Mouse (Mus musculus): ENCODE results near the gene Gm10666. TPM values are rescaled to one million over a fixed set of nuclear protein-coding genes. Genes with fewer than 3 reads are reported as not detected.
"Not testable (repeated sequence)": the region's sequence is repeated elsewhere in the genome, so short reads cannot be mapped to it uniquely, and the experiment has no call there.

The Gm10666 gene
- total RNA-seq (2012; rRNA removed), result not detected in 2 replicates
- not detected for polyA plus RNA-seq (2012; ENCODE audit: insufficient read depth in 1 of 2, insufficient read length in 2 of 2, low read depth in 1 of 2, low replicate concordance in 2 of 2, missing spikeins in 1 of 2)

DNA sequence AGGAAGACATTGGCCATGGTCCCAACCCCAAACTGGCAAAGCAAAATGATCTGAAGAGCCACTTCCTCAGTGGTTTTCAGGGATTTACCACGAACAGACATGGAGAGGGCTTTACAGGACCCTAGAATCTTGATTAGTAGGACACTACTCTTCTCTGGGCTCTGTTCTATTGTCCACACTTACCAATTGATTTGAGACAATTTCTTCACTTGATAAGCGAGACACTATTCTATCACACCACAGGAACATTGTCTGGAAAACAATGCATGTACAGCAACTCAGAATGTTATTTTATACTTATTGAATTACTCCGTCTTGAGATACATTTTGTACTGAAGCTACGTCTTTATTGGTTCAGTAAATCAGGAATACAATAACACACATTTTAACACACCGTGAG, at the start of gene Gm10666:
Gene Gm10666 (minus strand): TSS at position 101 of the 400 bp plus-strand sequence.
- not testable (repeated sequence) for H3K27me3 ChIP-seq (ENCODE audit: control insufficient read depth in 1 of 2, insufficient read depth in 2 of 2, low read length in 2 of 2); H3K9ac ChIP-seq (ENCODE audit: control insufficient read depth, low read depth, low read length, poor library complexity, severe bottlenecking); H3K79me2 ChIP-seq (ENCODE audit: control insufficient read depth, insufficient read depth, low read length, poor library complexity); H3K27ac ChIP-seq (ENCODE audit: control insufficient read depth, low read depth, low read length); DNase-seq (ENCODE audit: low read depth, low spot score); H3K9me3 ChIP-seq (replicated peaks; ENCODE audit: insufficient read depth, low read length); H3K36me3 ChIP-seq (ENCODE audit: control insufficient read depth in 1 of 2, insufficient read depth in 2 of 2, low read length in 2 of 2); H3K4me3 ChIP-seq (ENCODE audit: control insufficient read depth in 1 of 2, insufficient read depth in 1 of 2, low read depth in 2 of 2, low read length in 2 of 2); H3K4me1 ChIP-seq (ENCODE audit: control insufficient read depth in 1 of 2, insufficient read depth in 2 of 2, low read length in 2 of 2)

DNA sequence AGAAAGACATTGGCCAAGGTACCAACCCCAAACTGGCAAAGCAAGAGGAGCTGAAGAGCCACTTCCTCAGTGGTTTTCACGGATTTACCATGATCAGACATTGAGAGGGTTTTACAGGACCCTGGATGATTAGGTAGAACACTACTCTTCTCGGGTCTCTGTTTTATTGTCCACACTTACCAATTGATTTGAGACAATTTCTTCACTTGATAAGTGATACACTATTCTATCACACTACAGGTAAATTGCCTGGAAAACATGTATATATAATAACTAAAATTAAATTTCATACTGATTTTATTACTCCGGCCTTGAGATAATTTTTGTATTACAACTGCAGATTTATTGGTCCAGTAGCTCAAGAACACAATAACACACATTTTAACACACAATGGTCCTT, 29.4 kb upstream of the Gm10666 start, which contains the start of gene Vmn1r142:
Gene Vmn1r142 (minus strand): TSS at position 101 of the 400 bp plus-strand sequence.
- H3K27me3 ChIP-seq (ENCODE audit: control insufficient read depth in 1 of 2, insufficient read depth in 2 of 2, low read length in 2 of 2); H3K36me3 ChIP-seq (ENCODE audit: control insufficient read depth in 1 of 2, insufficient read depth in 2 of 2, low read length in 2 of 2); H3K4me3 ChIP-seq (ENCODE audit: control insufficient read depth in 1 of 2, insufficient read depth in 1 of 2, low read depth in 2 of 2, low read length in 2 of 2); H3K79me2 ChIP-seq (ENCODE audit: control insufficient read depth, insufficient read depth, low read length, poor library complexity); H3K4me1 ChIP-seq (ENCODE audit: control insufficient read depth in 1 of 2, insufficient read depth in 2 of 2, low read length in 2 of 2); H3K9ac ChIP-seq (ENCODE audit: control insufficient read depth, low read depth, low read length, poor library complexity, severe bottlenecking); H3K27ac ChIP-seq (ENCODE audit: control insufficient read depth, low read depth, low read length); DNase-seq (ENCODE audit: low read depth, low spot score); H3K9me3 ChIP-seq (replicated peaks; ENCODE audit: insufficient read depth, low read length): not testable (repeated sequence)

- not testable (repeated sequence) for H3K9ac ChIP-seq (ENCODE audit: control insufficient read depth, low read depth, low read length, poor library complexity, severe bottlenecking); H3K27me3 ChIP-seq (ENCODE audit: control insufficient read depth in 1 of 2, insufficient read depth in 2 of 2, low read length in 2 of 2); H3K4me3 ChIP-seq (ENCODE audit: control insufficient read depth in 1 of 2, insufficient read depth in 1 of 2, low read depth in 2 of 2, low read length in 2 of 2); H3K4me1 ChIP-seq (ENCODE audit: control insufficient read depth in 1 of 2, insufficient read depth in 2 of 2, low read length in 2 of 2); H3K79me2 ChIP-seq (ENCODE audit: control insufficient read depth, insufficient read depth, low read length, poor library complexity); DNase-seq (ENCODE audit: low read depth, low spot score); H3K27ac ChIP-seq (ENCODE audit: control insufficient read depth, low read depth, low read length); H3K36me3 ChIP-seq (ENCODE audit: control insufficient read depth in 1 of 2, insufficient read depth in 2 of 2, low read length in 2 of 2); H3K9me3 ChIP-seq (replicated peaks; ENCODE audit: insufficient read depth, low read length)
Observed at GRCm38 (mm10) chr7:22118145-22118544, 16.4 kb downstream of the Gm10666 start, which contains the start of gene Gm16451. Gm16451 (minus strand) TSS chr7:22118245.

Other genes with a start within 250 kb of the Gm10666 start
- gene Gm5891, start 213.4 kb downstream of the Gm10666 start, total RNA-seq (2012; rRNA removed), result not detected in 2 replicates
- gene Gm5891, start 213.4 kb downstream of the Gm10666 start, polyA plus RNA-seq (2012; ENCODE audit: insufficient read depth in 1 of 2, insufficient read length in 2 of 2, low read depth in 1 of 2, low replicate concordance in 2 of 2, missing spikeins in 1 of 2), result not detected
- not detected in 2 replicates for gene Vmn1r137, start 140.2 kb downstream of the Gm10666 start, total RNA-seq (2012; rRNA removed)
- not detected for gene Vmn1r137, start 140.2 kb downstream of the Gm10666 start, polyA plus RNA-seq (2012; ENCODE audit: insufficient read depth in 1 of 2, insufficient read length in 2 of 2, low read depth in 1 of 2, low replicate concordance in 2 of 2, missing spikeins in 1 of 2)
- gene Vmn1r138, start 105.8 kb downstream of the Gm10666 start, total RNA-seq (2012; rRNA removed), result not detected in 2 replicates
- not detected for gene Vmn1r138, start 105.8 kb downstream of the Gm10666 start, polyA plus RNA-seq (2012; ENCODE audit: insufficient read depth in 1 of 2, insufficient read length in 2 of 2, low read depth in 1 of 2, low replicate concordance in 2 of 2, missing spikeins in 1 of 2)
- not detected in 2 replicates for gene Gm6176, start 78.4 kb downstream of the Gm10666 start, total RNA-seq (2012; rRNA removed)
- not detected for gene Gm6176, start 78.4 kb downstream of the Gm10666 start, polyA plus RNA-seq (2012; ENCODE audit: insufficient read depth in 1 of 2, insufficient read length in 2 of 2, low read depth in 1 of 2, low replicate concordance in 2 of 2, missing spikeins in 1 of 2)
- not detected in 2 replicates for gene Vmn1r139, start 65.7 kb downstream of the Gm10666 start, total RNA-seq (2012; rRNA removed)
- gene Vmn1r139, start 65.7 kb downstream of the Gm10666 start, polyA plus RNA-seq (2012; ENCODE audit: insufficient read depth in 1 of 2, insufficient read length in 2 of 2, low read depth in 1 of 2, low replicate concordance in 2 of 2, missing spikeins in 1 of 2), result not detected
- gene Gm16451, start 16.5 kb downstream of the Gm10666 start, total RNA-seq (2012; rRNA removed), result not detected in 2 replicates
- gene Gm16451, start 16.5 kb downstream of the Gm10666 start, polyA plus RNA-seq (2012; ENCODE audit: insufficient read depth in 1 of 2, insufficient read length in 2 of 2, low read depth in 1 of 2, low replicate concordance in 2 of 2, missing spikeins in 1 of 2), result not detected
- not detected in 2 replicates for gene Vmn1r142, start 29.3 kb upstream of the Gm10666 start, total RNA-seq (2012; rRNA removed)
- gene Vmn1r142, start 29.3 kb upstream of the Gm10666 start, polyA plus RNA-seq (2012; ENCODE audit: insufficient read depth in 1 of 2, insufficient read length in 2 of 2, low read depth in 1 of 2, low replicate concordance in 2 of 2, missing spikeins in 1 of 2), result not detected
- not detected in 2 replicates for gene Vmn1r143, start 54.6 kb upstream of the Gm10666 start, total RNA-seq (2012; rRNA removed)
- not detected for gene Vmn1r143, start 54.6 kb upstream of the Gm10666 start, polyA plus RNA-seq (2012; ENCODE audit: insufficient read depth in 1 of 2, insufficient read length in 2 of 2, low read depth in 1 of 2, low replicate concordance in 2 of 2, missing spikeins in 1 of 2)
- not detected in 2 replicates for gene Gm8653, start 66.5 kb upstream of the Gm10666 start, total RNA-seq (2012; rRNA removed)
- not detected for gene Gm8653, start 66.5 kb upstream of the Gm10666 start, polyA plus RNA-seq (2012; ENCODE audit: insufficient read depth in 1 of 2, insufficient read length in 2 of 2, low read depth in 1 of 2, low replicate concordance in 2 of 2, missing spikeins in 1 of 2)
- not detected in 2 replicates for gene Gm8453, start 94.7 kb upstream of the Gm10666 start, total RNA-seq (2012; rRNA removed)
- gene Gm8453, start 94.7 kb upstream of the Gm10666 start, polyA plus RNA-seq (2012; ENCODE audit: insufficient read depth in 1 of 2, insufficient read length in 2 of 2, low read depth in 1 of 2, low replicate concordance in 2 of 2, missing spikeins in 1 of 2), result not detected
- gene Gm4187, start 195.0 kb upstream of the Gm10666 start, total RNA-seq (2012; rRNA removed), result not detected in 2 replicates
- not detected for gene Gm4187, start 195.0 kb upstream of the Gm10666 start, polyA plus RNA-seq (2012; ENCODE audit: insufficient read depth in 1 of 2, insufficient read length in 2 of 2, low read depth in 1 of 2, low replicate concordance in 2 of 2, missing spikeins in 1 of 2)
- gene Gm8660, start 236.3 kb upstream of the Gm10666 start, total RNA-seq (2012; rRNA removed), result not detected in 2 replicates
- not detected for gene Gm8660, start 236.3 kb upstream of the Gm10666 start, polyA plus RNA-seq (2012; ENCODE audit: insufficient read depth in 1 of 2, insufficient read length in 2 of 2, low read depth in 1 of 2, low replicate concordance in 2 of 2, missing spikeins in 1 of 2)